Mouse (Mus musculus): ENCODE data around the gene Plac1. TPM values are rescaled to one million over a fixed set of nuclear protein-coding genes. Genes with fewer than 3 reads are reported as not detected.

Gene Plac1
- total and polyA plus RNA-seq, 3 experiments = not detected

DNA sequence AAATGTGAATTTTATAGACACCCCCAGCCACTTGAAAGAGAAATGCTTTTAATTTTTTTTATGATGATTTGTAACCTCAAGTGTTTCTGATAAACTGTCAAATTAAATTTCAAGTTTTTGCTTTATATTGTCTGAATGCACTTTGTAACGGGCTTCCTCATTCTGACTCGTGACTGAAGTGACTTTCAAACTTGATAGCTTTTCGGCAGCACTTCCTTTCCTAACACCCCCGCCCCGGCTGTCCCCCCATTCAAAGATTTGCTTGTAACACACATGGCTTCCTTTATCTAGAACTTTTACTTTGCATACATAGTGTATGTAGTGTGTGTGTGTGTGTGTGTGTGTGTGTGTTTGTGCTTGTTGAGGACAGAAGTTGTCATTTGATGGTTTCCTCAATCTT lies 210.4 kb downstream of the Plac1 start:
- H3K4me2 ChIP-seq (ENCODE audit: insufficient read depth, low read depth, poor library complexity, severe bottlenecking) = no peak overlapping the region
- H3K4me1 ChIP-seq (ENCODE audit: control insufficient read depth in 1 of 2, insufficient read depth in 2 of 2) = no peaks in the 10 kb centered on the region
- H3K27ac ChIP-seq (ENCODE audit: insufficient read depth, low read depth) = no peak overlapping the region
- H3K4me3 ChIP-seq (replicated peaks in 1 of 3; ENCODE audit: low read depth in 2 of 3, low read length in 2 of 3, poor library complexity in 1 of 3) = no peak overlapping the region
- DNase-seq (ENCODE audit: extremely low read depth) = no peak
- dilution Hi-C loops (cut with MboI; ENCODE audit: extremely low pct_ligation_motif_present, extremely low pct_unique_long_range_greater_than_20kb, low sequenced_read_pairs) (no loop called here), in situ Hi-C loops (cut with MboI; ENCODE audit: low pct_ligation_motif_present, low pct_unique_long_range_greater_than_20kb, low sequenced_read_pairs) (no loop called here)
- no peaks in the 10 kb centered on the region for H3K79me2 ChIP-seq (replicated peaks; ENCODE audit: control insufficient read depth, extremely low read depth, insufficient read depth, poor library complexity, severe bottlenecking)
- H3K9me3 ChIP-seq (replicated peaks; ENCODE audit: low read length) = no peaks in the 10 kb centered on the region
- H3K27me3 ChIP-seq (replicated peaks) = no peaks in the 10 kb centered on the region
- TF ChIP-seq SMC3 (IDR thresholded peaks at IDR 0.05; ENCODE audit: low read depth, low read length) (no peak), USF1 (IDR thresholded peaks at IDR 0.05; ENCODE audit: low read depth, low read length) (no peak), MAFK (IDR thresholded peaks at IDR 0.05; ENCODE audit: insufficient replicate concordance, low read length) (no peak), UBTF (IDR thresholded peaks at IDR 0.05; ENCODE audit: low read depth, low read length) (no peak), TBP (conservative IDR thresholded peaks at IDR 0.05; ENCODE audit: low read depth, low read length) (no peak), PAX5 (IDR thresholded peaks at IDR 0.05; ENCODE audit: low read length) (no peak), BHLHE40 (IDR thresholded peaks at IDR 0.05; ENCODE audit: low read depth, low read length) (no peak), MAZ (IDR thresholded peaks at IDR 0.05; ENCODE audit: low read depth, low read length) (no peak)
- no peak overlapping the region for H3K9ac ChIP-seq (ENCODE audit: insufficient read depth, low read depth)
- no peaks in the 10 kb centered on the region for H3K36me3 ChIP-seq (replicated peaks in 1 of 2; ENCODE audit: control insufficient read depth in 1 of 2, insufficient read depth in 1 of 2, low read length in 1 of 2)

- H3K4me1 ChIP-seq (ENCODE audit: control insufficient read depth in 1 of 2, insufficient read depth in 2 of 2) = no peaks in the 10 kb centered on the region
- H3K4me3 ChIP-seq (replicated peaks in 1 of 3; ENCODE audit: low read depth in 2 of 3, low read length in 2 of 3, poor library complexity in 1 of 3) = no peak overlapping the region
- DNase-seq (ENCODE audit: extremely low read depth) = no peak
- no peak overlapping the region for H3K27ac ChIP-seq (ENCODE audit: insufficient read depth, low read depth)
- H3K9ac ChIP-seq (ENCODE audit: insufficient read depth, low read depth) = no peak overlapping the region
- peaks cover 9 to 18% of the 10 kb centered on the region in 2 experiments for H3K36me3 ChIP-seq (replicated peaks in 1 of 2; ENCODE audit: control insufficient read depth in 1 of 2, insufficient read depth in 1 of 2, low read length in 1 of 2)
- no peak overlapping the region for H3K4me2 ChIP-seq (ENCODE audit: insufficient read depth, low read depth, poor library complexity, severe bottlenecking)
- in situ Hi-C loops (cut with MboI; ENCODE audit: low pct_ligation_motif_present, low pct_unique_long_range_greater_than_20kb, low sequenced_read_pairs) (no loop called here), dilution Hi-C loops (cut with MboI; ENCODE audit: extremely low pct_ligation_motif_present, extremely low pct_unique_long_range_greater_than_20kb, low sequenced_read_pairs) (no loop called here)
- no peaks in the 10 kb centered on the region for H3K9me3 ChIP-seq (replicated peaks; ENCODE audit: low read length)
- no peaks in the 10 kb centered on the region for H3K79me2 ChIP-seq (replicated peaks; ENCODE audit: control insufficient read depth, extremely low read depth, insufficient read depth, poor library complexity, severe bottlenecking)
- H3K27me3 ChIP-seq (replicated peaks) = no peaks in the 10 kb centered on the region
- TF ChIP-seq MAZ (IDR thresholded peaks at IDR 0.05; ENCODE audit: low read depth, low read length) = no peak
- TF ChIP-seq ZC3H11A (IDR thresholded peaks at IDR 0.05; ENCODE audit: low read depth, low read length) = no peak
- no peak for TF ChIP-seq TCF12 (IDR thresholded peaks at IDR 0.05; ENCODE audit: low read depth, low read length)
- no peak for TF ChIP-seq NELFE (IDR thresholded peaks at IDR 0.05; ENCODE audit: low read depth, low read length)
- no peak for TF ChIP-seq POLR2AphosphoS2 (IDR thresholded peaks at IDR 0.05; ENCODE audit: low read depth, low read length)
- no peak for TF ChIP-seq CHD1 (IDR thresholded peaks at IDR 0.05; ENCODE audit: low read depth, low read length)
- TF ChIP-seq MAX (IDR thresholded peaks at IDR 0.05; ENCODE audit: low read length) = no peak
- no peak for TF ChIP-seq ZKSCAN1 (IDR thresholded peaks at IDR 0.05; ENCODE audit: borderline replicate concordance, low read depth, low read length)
- no peak for TF ChIP-seq JUND (conservative IDR thresholded peaks at IDR 0.05; ENCODE audit: low read depth, low read length)
- no peak for TF ChIP-seq GABPA (IDR thresholded peaks at IDR 0.05; ENCODE audit: insufficient replicate concordance, low read depth, low read length)
- TF ChIP-seq ZNF384 (IDR thresholded peaks at IDR 0.05; ENCODE audit: low read depth, low read length) = no peak
- no peak for TF ChIP-seq USF2 (conservative IDR thresholded peaks at IDR 0.05; ENCODE audit: low read depth, low read length)
- no peak for TF ChIP-seq SMC3 (IDR thresholded peaks at IDR 0.05; ENCODE audit: low read depth, low read length)
- no peak for TF ChIP-seq ELF1 (IDR thresholded peaks at IDR 0.05; ENCODE audit: low read depth, low read length)
- TF ChIP-seq ETS1 (conservative IDR thresholded peaks at IDR 0.05; ENCODE audit: low read depth, low read length) = no peak
- TF ChIP-seq RCOR1 (conservative IDR thresholded peaks at IDR 0.05; ENCODE audit: low read depth, low read length) = no peak
Observed at GRCm38 (mm10) chrX:53025471-53026223, 214.3 kb downstream of the Plac1 start.
